Mouse (Mus musculus) liver, embryonic 16.5 days (tissue): ENCODE data around the gene Defb36. TPM values are rescaled to one million over a fixed set of nuclear protein-coding genes. Genes with fewer than 3 reads are reported as not detected.

Experiments
- ATAC-seq: fragments of 200-750 bp; cut with Nextera tagmentation; 2 replicates; pipeline ENCODE4 v1.8.0; 2017; ENCODE audit warnings: low read depth, mild to moderate bottlenecking, moderate number of reproducible peaks, moderate library complexity
- H3K27ac ChIP-seq: fragments of 300-500 bp; sonication (generic); 2 replicates; pipeline ENCODE4 v1.5.1; 2014; ENCODE audit warnings: mild to moderate bottlenecking, low read length
- H3K27me3 ChIP-seq: fragments of 300-500 bp; sonication (generic); 2 replicates; pipeline ENCODE4 v1.6.1; 2014; ENCODE audit warnings: low read depth, low read length, mixed read lengths; ENCODE audit not compliant: control insufficient read depth, insufficient read depth
- H3K36me3 ChIP-seq: fragments of 300-500 bp; sonication (generic); 2 replicates; pipeline ENCODE4 v1.6.1; 2014; ENCODE audit warnings: mild to moderate bottlenecking; ENCODE audit not compliant: control insufficient read depth, insufficient read depth
- H3K4me1 ChIP-seq: fragments of 300-500 bp; sonication (generic); 2 replicates; pipeline ENCODE4 v1.6.1; 2014; ENCODE audit warnings: low read depth, low read length, mixed read lengths; ENCODE audit not compliant: control insufficient read depth
- H3K4me2 ChIP-seq: fragments of 300-500 bp; sonication (generic); 2 replicates; pipeline ENCODE4 v1.6.1; 2014; ENCODE audit warnings: low read depth, low read length, mixed read lengths
- H3K4me3 ChIP-seq: fragments of 300-500 bp; sonication (generic); 2 replicates; pipeline ENCODE4 v1.5.1; 2014; ENCODE audit warnings: low read depth, mild to moderate bottlenecking, low read length
- H3K9ac ChIP-seq: fragments of 300-500 bp; sonication (generic); 2 replicates; pipeline ENCODE4 v1.6.1; 2014; ENCODE audit warnings: low read depth, low read length
- H3K9me3 ChIP-seq: fragments of 300-500 bp; sonication (generic); replicated peaks from 2 replicates; pipeline ENCODE4 v1.6.1; 2016; ENCODE audit warnings: low read length; ENCODE audit not compliant: control insufficient read depth
- WGBS: fragments of 180-500 bp; shearing (Covaris S2); extraction: QIAGEN DNeasy Blood & Tissue Kit; methylation state at CpG from one replicate; pipeline ENCODE4 v1.1.7; 2014; ENCODE audit not compliant: insufficient replicate concordance; 5-methylcytosine and 5-hydroxymethylcytosine counted together
- polyA plus RNA-seq: library from polyadenylated mRNA; unstranded; fragments of >200 nt; fragmentation: Nextera tagmentation; extraction: Ambion mirVana; gene quantifications from 2 replicates; pipeline ENCODE4 v1.2.1, GENCODE M21; 2015

Defb36 gene
- polyA plus RNA-seq, 1 experiment from 2014 or later = not detected

DNA sequence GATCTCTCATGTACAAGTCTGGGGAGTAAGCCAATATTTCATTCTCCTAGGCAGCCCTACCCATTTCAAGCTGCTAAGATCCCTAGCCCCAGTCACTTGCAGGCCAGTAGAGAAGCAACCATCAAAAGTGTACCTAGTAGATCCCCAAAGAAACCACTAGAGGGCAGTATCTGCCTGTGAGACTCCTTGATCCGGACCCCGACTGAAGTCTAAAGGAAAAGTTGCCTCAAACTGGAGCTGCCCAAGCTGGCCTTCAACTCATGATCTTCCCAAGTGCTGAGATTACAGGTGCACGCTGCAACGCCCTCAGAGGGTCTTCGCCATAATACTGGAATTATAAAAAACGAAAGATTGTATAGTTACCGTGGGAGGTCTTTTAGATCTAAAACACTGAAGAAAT, 11.4 kb downstream of the Defb36 start:
- Histone ChIP-seq H3K4me2 (no peak overlapping the region), H3K36me3 (no peaks in the 10 kb centered on the region), H3K4me3 (no peak overlapping the region), H3K9me3 (no peaks in the 10 kb centered on the region), H3K4me1 (no peaks in the 10 kb centered on the region), H3K9ac (no peak overlapping the region), H3K27ac (no peak overlapping the region), H3K27me3 (no peaks in the 10 kb centered on the region; the same call in 1 of the 2 replicates)
- WGBS = 7% methylated on average over 7 of the region's 7 CpGs
- ATAC-seq = no peak

DNA sequence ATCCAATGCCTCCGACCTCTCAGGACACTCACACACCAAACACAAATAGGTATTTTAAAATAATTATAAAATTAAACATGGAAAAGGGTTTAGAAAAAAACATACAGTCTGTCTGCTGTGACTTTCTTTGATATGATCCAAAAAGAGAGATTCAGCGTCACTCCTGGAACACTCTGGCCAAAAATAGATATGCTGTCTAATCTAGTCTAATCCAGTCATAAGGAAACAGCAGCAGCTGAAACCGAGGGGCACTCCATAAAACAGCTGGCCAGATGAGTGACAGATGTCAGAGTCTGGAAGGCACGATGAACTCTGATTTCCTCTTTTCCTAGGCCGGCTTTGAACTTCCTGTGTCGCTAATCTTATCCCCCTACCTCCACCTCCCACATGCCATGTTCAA, 12.3 kb downstream of the Defb36 start:
- Histone ChIP-seq H3K4me1 (no peaks in the 10 kb centered on the region), H3K9ac (no peak overlapping the region), H3K4me3 (no peak overlapping the region), H3K9me3 (no peaks in the 10 kb centered on the region), H3K4me2 (no peak overlapping the region), H3K36me3 (no peaks in the 10 kb centered on the region), H3K27me3 (no peaks in the 10 kb centered on the region; the same call in 1 of the 2 replicates), H3K27ac (no peak overlapping the region)
- WGBS = 25% methylated on average over 6 of the region's 6 CpGs
- no peak for ATAC-seq

DNA sequence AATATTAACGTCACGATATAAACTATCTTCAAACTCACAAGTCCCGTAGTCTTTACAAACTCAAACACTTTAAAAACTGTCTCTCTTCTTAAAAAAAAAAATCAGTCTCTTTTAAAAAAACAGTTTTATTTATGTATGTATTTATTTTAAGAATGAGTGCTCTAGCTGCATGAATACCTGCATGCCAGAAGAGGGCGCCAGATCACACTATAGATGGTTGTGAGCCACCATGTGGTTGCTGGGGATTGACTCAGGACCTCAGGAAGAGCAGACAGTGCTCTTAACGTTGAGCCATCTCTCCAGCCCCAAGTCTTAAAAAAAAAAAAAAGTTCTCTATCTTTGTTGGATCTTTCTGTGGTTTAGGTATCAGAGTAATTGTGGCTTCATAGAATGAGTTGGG, 13.2 kb downstream of the Defb36 start:
- Histone ChIP-seq H3K9me3 (no peaks in the 10 kb centered on the region), H3K9ac (no peak overlapping the region), H3K4me1 (no peaks in the 10 kb centered on the region), H3K27ac (no peak overlapping the region), H3K4me3 (no peak overlapping the region), H3K4me2 (no peak overlapping the region), H3K36me3 (no peaks in the 10 kb centered on the region), H3K27me3 (no peaks in the 10 kb centered on the region; the same call in 1 of the 2 replicates)
- WGBS = 48% methylated on average over 5 of the region's 5 CpGs
- no peak for ATAC-seq

DNA sequence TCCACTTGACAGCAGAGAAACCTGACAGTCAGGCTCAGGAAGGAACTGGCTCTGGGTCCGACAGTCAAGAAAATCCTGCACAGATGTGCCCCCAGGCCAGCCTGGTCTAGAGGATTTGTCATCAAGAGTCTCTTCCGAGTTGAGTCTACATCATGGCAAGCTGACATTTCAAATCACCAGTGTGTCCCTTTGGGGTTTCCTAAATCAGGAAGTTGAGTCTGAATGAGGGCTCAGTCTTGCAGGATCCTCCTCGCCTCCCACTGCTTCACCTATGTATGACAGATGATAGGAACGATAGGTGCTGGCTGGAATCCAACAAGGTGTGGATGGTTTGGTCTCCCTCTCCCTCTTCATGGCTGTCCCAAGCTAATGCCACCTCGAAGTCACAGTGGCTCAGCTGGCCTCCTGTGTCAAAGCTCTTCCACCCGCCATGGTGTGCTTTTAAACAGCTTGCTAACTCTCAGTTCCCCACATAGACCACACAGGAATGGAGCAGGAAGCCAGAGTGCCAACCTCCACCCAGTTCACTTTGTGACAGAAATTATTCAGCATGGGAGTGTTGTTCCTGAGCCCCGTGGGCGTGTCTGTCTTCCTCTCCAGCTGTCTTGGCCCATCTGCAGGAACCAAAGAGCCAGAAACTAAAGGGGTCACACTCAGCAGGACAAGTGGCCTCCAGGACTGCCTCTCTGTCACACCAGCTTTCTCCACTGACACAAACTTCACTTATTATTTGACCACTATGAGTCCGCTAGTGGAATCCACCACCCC, 16.4 kb downstream of the Defb36 start:
- no peak overlapping the region for H3K4me3 ChIP-seq
- H3K9ac ChIP-seq = no peak overlapping the region
- no peaks in the 10 kb centered on the region; the same call in 1 of the 2 replicates for H3K27me3 ChIP-seq
- H3K27ac ChIP-seq = no peak overlapping the region
- H3K4me2 ChIP-seq = no peak overlapping the region
- H3K36me3 ChIP-seq = no peaks in the 10 kb centered on the region
- 30% methylated on average over 9 of the region's 9 CpGs for WGBS
- ATAC-seq = no peak
- H3K9me3 ChIP-seq = no peaks in the 10 kb centered on the region
- H3K4me1 ChIP-seq = no peaks in the 10 kb centered on the region

DNA sequence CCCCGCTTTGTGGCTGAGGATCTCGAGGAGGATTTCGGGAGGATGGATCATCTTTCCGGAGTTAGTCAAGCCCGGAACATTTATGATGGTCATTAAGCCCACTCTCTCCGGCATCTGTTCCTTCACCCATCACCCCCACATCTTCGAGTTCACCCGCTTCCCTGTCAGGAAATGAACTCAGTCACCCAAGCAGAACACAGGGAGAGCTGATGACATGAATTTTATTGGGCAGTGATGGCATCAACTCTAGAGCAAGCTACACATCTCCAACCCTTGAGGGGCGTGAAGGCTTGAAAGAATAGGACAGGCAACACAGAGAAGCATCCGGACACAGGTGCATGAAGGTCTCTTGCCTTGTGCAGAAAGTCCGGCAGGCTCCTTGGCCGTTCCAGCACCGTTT, 18.0 kb downstream of the Defb36 start:
- ATAC-seq = no peak
- Histone ChIP-seq H3K4me2 (no peak overlapping the region), H3K36me3 (no peaks in the 10 kb centered on the region), H3K4me3 (no peak overlapping the region), H3K27ac (no peak overlapping the region), H3K9ac (no peak overlapping the region), H3K27me3 (peaks cover 15% of the 10 kb centered on the region), H3K9me3 (no peaks in the 10 kb centered on the region), H3K4me1 (peaks cover 3% of the 10 kb centered on the region)
- 56% methylated on average over 13 of the region's 13 CpGs for whole genome bisulfite sequencing

DNA sequence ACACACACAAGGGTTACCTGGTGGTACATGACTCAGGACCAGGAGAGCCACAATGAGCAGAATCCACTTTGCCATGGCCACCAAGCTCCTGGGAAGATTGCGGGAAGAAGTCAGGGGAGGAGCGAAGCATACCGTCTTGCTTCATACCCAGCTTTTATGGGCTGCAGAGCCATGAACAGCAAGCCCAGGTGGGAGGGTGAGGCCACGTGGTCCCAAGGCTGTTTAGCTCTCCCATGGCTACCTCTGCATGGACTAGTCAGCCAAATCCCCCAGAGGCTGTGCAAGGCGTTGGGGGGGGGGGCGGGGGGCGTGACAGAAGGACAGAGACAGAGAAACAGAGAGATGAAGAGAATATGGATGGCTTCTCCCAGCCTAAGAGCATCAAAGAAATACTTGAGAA, 18.8 kb downstream of the Defb36 start, which contains the start of gene Defb25:
Gene Defb25 (minus strand): TSS at position 101 of the 400 bp plus-strand sequence.
- ATAC-seq = no peak
- Histone ChIP-seq H3K9me3 (no peaks in the 10 kb centered on the region), H3K27me3 (peaks cover 23% of the 10 kb centered on the region), H3K4me2 (no peak within 1 kb of the TSS), H3K27ac (no peak within 1 kb of the TSS), H3K9ac (no peak within 1 kb of the TSS), H3K4me3 (no peak within 1 kb of the TSS), H3K4me1 (peaks cover 3% of the 10 kb centered on the region), H3K36me3 (no peaks in the 10 kb centered on the region)
- 61% methylated on average over 7 of the region's 7 CpGs for WGBS

DNA sequence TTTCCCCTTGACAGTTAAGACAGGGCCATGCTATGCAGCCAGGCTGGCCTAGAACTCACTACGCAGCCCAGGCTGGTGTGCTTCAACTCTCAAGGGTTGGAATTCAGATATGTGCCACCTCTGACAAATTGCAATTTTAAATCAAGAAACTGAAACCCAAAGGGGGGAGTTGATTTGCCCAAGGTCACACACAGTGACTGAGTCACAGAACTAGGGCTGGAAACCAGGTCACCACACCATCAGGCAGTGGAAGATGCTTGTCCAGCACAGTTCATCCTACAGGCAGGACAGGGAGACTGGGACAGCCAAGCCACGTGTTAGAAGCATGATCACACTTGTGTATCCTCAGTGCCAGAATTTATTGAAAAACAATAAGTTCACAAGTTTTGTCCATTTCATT, 20.4 kb downstream of the Defb36 start:
- Histone ChIP-seq H3K4me3 (no peak overlapping the region), H3K36me3 (no peaks in the 10 kb centered on the region), H3K4me1 (peaks cover 3% of the 10 kb centered on the region), H3K9me3 (no peaks in the 10 kb centered on the region), H3K4me2 (no peak overlapping the region), H3K27ac (no peak overlapping the region), H3K27me3 (peaks cover 32% of the 10 kb centered on the region), H3K9ac (no peak overlapping the region)
- 61% methylated on average over 2 of the region's 2 CpGs for WGBS
- no peak for ATAC-seq

DNA sequence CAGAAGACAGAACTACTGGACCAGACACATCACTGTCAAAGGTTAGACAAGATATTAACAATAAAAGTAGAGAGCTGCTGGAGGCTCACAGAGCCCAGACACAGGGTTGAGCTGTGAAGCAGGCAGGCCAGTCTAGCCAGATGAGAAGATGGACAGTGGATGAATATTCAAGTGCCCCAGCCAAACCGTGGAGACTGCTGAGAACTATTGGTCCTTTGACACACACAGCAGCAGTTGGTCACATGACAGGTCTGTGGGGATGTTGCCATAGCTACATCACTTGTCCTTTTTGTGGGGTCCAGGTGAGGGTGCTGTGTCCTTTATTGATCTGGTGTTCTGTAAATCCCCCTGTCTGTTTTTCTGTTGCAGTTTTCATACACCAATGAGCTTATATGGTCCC, 21.1 kb downstream of the Defb36 start:
- Histone ChIP-seq H3K4me2 (no peak overlapping the region), H3K27me3 (peaks cover 32% of the 10 kb centered on the region), H3K36me3 (no peaks in the 10 kb centered on the region), H3K9me3 (no peaks in the 10 kb centered on the region), H3K9ac (no peak overlapping the region), H3K4me1 (peaks cover 3% of the 10 kb centered on the region), H3K27ac (no peak overlapping the region), H3K4me3 (no peak overlapping the region)
- no peak for ATAC-seq
- 5% methylated on average over 1 of the region's 1 CpGs for WGBS

DNA sequence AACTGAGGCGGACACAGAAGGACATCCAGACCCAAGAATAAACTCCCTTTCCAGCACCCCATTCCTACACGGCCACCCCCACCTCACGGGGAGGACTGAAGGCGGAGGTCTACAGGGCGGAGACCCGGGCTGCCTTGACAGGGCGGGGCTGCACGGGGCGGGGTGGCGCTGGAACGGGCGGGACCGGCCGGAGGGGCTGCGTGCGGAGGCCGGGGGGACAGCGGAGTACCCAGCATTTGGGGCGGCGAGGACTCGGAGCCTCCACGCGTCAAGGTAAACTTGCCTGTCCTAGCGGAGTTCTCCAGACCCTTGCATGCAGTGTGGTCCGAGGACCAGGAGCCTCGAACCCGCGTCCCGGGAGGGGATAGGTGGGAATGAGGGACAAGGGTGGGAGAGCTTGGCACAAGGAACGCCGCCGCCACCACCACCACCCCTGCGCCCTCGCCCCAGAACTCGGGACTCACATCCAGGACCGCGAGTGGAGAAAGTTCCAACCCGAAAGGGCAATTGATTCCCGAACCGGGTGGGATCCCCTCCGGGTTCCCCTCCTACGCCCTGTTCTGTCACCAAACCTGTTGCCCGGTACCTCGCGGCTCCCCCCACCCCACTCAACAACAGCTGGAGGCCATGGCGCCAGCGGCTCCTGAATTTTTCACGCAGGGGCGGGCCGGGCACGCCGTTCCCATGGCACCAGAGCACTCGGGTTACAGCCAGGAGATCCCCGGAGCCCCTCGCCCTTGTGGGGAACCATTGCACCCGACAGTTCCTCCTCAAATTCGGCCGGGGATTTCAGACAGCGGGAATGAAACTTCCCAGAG, 22.9 kb downstream of the Defb36 start, which contains the start of gene Rem1:
Gene Rem1 (plus strand): TSS at position 178 of the 818 bp plus-strand sequence.
- WGBS = 3% methylated on average over 59 of the region's 59 CpGs
- Histone ChIP-seq H3K9ac (peak within 1 kb of the TSS; percentile 12; the same call in 1 of the 2 replicates), H3K36me3 (no peaks in the 10 kb centered on the region), H3K4me1 (peaks cover 3% of the 10 kb centered on the region), H3K4me3 (peak within 1 kb of the TSS; percentile 36), H3K27ac (no peak within 1 kb of the TSS), H3K4me2 (peak within 1 kb of the TSS; percentile 42), H3K27me3 (peaks cover 32% of the 10 kb centered on the region), H3K9me3 (no peaks in the 10 kb centered on the region)
- no peak for ATAC-seq
